Mouse (Mus musculus): ENCODE measurements at regions not wholly inside any gene's neighbourhood (a gene's known extent, or its start where the extent isn't known, plus 50 kb on each side); places are given as distances from the start of the nearest gene placed in this dataset.

GRCm38 (mm10) chr12:30729437-30729836 lies 145.2 kb downstream of the Tmem18 start:
- Histone ChIP-seq H3K9ac (no peak overlapping the region), H3K27me3 (no peaks in the 10 kb centered on the region), H3K36me3 (no peaks in the 10 kb centered on the region), H3K4me1 (no peaks in the 10 kb centered on the region), H3K4me2 (no peak overlapping the region), H3K9me3 (replicated peaks) (no peaks in the 10 kb centered on the region), H3K27ac (no peak overlapping the region), H3K4me3 (replicated peaks) (no peak overlapping the region)
- ATAC-seq (replicated peaks; ENCODE audit: low FRiP score) = no peak
- WGBS = 84% methylated on average over 6 of the region's 6 CpGs

DNA sequence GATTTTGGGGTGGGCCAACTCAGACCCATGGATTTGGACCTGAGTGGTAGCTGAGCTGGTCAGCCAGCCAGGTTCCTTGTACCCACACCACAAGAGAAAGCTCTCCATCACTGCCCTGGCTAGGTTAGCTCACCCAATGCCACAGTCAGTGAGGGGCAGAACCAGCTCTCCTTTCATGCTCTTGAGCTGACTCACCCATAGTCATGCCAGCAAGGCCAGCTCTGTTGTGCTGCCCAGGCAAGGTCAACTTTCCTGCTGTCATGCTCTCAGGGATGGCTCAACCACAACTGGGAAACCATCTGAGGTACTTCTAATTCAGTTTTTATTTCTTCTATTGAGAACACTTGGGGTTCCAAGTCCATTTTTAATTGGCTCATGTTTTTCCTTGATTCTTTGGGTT lies 116.5 kb upstream of the Alkal2 start:
- no peak overlapping the region for H3K4me2 ChIP-seq
- H3K9me3 ChIP-seq (replicated peaks) = no peaks in the 10 kb centered on the region
- no peaks in the 10 kb centered on the region for H3K36me3 ChIP-seq
- no peak for ATAC-seq (replicated peaks; ENCODE audit: low FRiP score)
- no peak overlapping the region for H3K9ac ChIP-seq
- no peaks in the 10 kb centered on the region for H3K27me3 ChIP-seq
- H3K4me3 ChIP-seq (replicated peaks) = no peak overlapping the region
- H3K4me1 ChIP-seq = no peaks in the 10 kb centered on the region
- H3K27ac ChIP-seq = no peak overlapping the region

- no peaks in the 10 kb centered on the region for H3K4me1 ChIP-seq
- WGBS = 84% methylated on average over 2 of the region's 2 CpGs
Measured at GRCm38 (mm10) chr12:30793371-30793770, 90.8 kb upstream of the Alkal2 start.

GRCm38 (mm10) chr12:30816096-30816495 lies 68.0 kb upstream of the Alkal2 start:
- WGBS = 86% methylated on average over 2 of the region's 2 CpGs
- H3K27me3 ChIP-seq = no peaks in the 10 kb centered on the region
- ATAC-seq (replicated peaks; ENCODE audit: low FRiP score) = no peak
- H3K4me2 ChIP-seq = no peak overlapping the region
- no peaks in the 10 kb centered on the region for H3K4me1 ChIP-seq
- no peak overlapping the region for H3K9ac ChIP-seq
- no peaks in the 10 kb centered on the region for H3K9me3 ChIP-seq (replicated peaks)
- H3K27ac ChIP-seq = no peak overlapping the region
- H3K36me3 ChIP-seq = no peaks in the 10 kb centered on the region
- H3K4me3 ChIP-seq (replicated peaks) = no peak overlapping the region

More at GRCm38 (mm10) chr12:30793371-30793770, 90.8 kb upstream of the Alkal2 start:
- Histone ChIP-seq H3K4me2 (no peak overlapping the region), H3K27me3 (no peaks in the 10 kb centered on the region), H3K36me3 (no peaks in the 10 kb centered on the region), H3K4me3 (replicated peaks) (no peak overlapping the region), H3K27ac (no peak overlapping the region), H3K9me3 (replicated peaks) (no peaks in the 10 kb centered on the region), H3K9ac (no peak overlapping the region)
- ATAC-seq (replicated peaks; ENCODE audit: low FRiP score) = no peak

DNA sequence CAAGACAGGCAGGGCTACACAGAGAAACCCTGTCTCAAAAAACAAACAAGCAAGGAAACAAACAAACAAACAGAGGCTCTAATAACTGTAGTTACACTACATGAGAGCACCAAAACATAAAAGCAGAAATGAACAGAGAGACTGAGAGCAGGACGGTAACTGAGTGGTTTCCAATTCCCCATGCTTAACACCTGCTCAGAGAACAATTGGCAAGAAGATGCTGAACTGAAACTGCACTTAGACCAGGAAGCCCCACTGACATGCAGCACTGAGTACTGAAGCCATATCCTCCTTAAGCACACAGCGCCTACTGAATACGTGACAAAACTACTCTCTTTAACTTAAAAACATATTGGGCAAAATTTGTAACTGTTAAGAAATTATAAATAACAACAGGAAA lies 52.7 kb upstream of the Alkal2 start:
- Histone ChIP-seq H3K4me3 (replicated peaks) (no peak overlapping the region), H3K27ac (no peak overlapping the region), H3K9ac (no peak overlapping the region), H3K4me2 (no peak overlapping the region), H3K4me1 (no peaks in the 10 kb centered on the region), H3K27me3 (no peaks in the 10 kb centered on the region), H3K36me3 (no peaks in the 10 kb centered on the region), H3K9me3 (replicated peaks) (no peaks in the 10 kb centered on the region)
- no peak for ATAC-seq (replicated peaks; ENCODE audit: low FRiP score)
- WGBS = 84% methylated on average over 3 of the region's 3 CpGs

Measured in kidney, embryonic 15.5 days (tissue).